Mouse (Mus musculus): ENCODE data around the gene Pop5.

The Pop5 gene

GRCm38 (mm10) chr5:115215273-115216185 lies 20.1 kb upstream of the Pop5 start:
- no peak for DNase-seq

- no peak for DNase-seq
Observed at GRCm38 (mm10) chr5:115217998-115218397, 17.6 kb upstream of the Pop5 start.

GRCm38 (mm10) chr5:115220931-115221640 lies 14.6 kb upstream of the Pop5 start:
- no peak for DNase-seq

GRCm38 (mm10) chr5:115222485-115222884 lies 13.2 kb upstream of the Pop5 start:
- DNase-seq, result no peak

- DNase-seq, result no peak
Observed at GRCm38 (mm10) chr5:115230830-115231551, 4.6 kb upstream of the Pop5 start.

GRCm38 (mm10) chr5:115231552-115232120 lies 4.0 kb upstream of the Pop5 start:
- no peak for DNase-seq

- DNase-seq, result no peak
Observed at GRCm38 (mm10) chr5:115232516-115232915, 3.1 kb upstream of the Pop5 start.

GRCm38 (mm10) chr5:115233031-115233780 lies 2.4 kb upstream of the Pop5 start:
- no peak for DNase-seq

GRCm38 (mm10) chr5:115234519-115234918 lies 1.1 kb upstream of the Pop5 start:
- DNase-seq, result no peak

GRCm38 (mm10) chr5:115235323-115235771 lies 289 bp upstream of the Pop5 start:
- DNase-seq, result peak; percentile 59 to 71

GRCm38 (mm10) chr5:115237803-115238728 lies 2.4 kb downstream of the Pop5 start:
- peak; percentile 95 to 97 for DNase-seq

GRCm38 (mm10) chr5:115238729-115239195 lies 3.1 kb downstream of the Pop5 start:
- DNase-seq, result peak in 1 of 2 experiments; percentile 63

GRCm38 (mm10) chr5:115240191-115240590 lies 4.6 kb downstream of the Pop5 start:
- no peak for DNase-seq

- DNase-seq, result peak in 1 of 2 experiments; percentile 32
Observed at GRCm38 (mm10) chr5:115255472-115255871, 19.8 kb downstream of the Pop5 start.

- DNase-seq, result peak; percentile 48 to 58
Observed at GRCm38 (mm10) chr5:115256909-115257546, 21.4 kb downstream of the Pop5 start.

GRCm38 (mm10) chr5:115260356-115260755 lies 24.7 kb downstream of the Pop5 start:
- DNase-seq, result no peak

- DNase-seq, result no peak
Observed at GRCm38 (mm10) chr5:115261141-115261540, 25.5 kb downstream of the Pop5 start.

GRCm38 (mm10) chr5:115261880-115262279 lies 26.2 kb downstream of the Pop5 start:
- no peak for DNase-seq

- DNase-seq, result no peak
Observed at GRCm38 (mm10) chr5:115262502-115263291, 27.1 kb downstream of the Pop5 start.

Measured in kidney, postnatal 36 days (tissue).